ENCODE assay signal across 8 mouse cellular contexts in genomic region chr13:78197286-78197818, GRCm38 (mm10). TPM values are rescaled to one million over a fixed set of nuclear protein-coding genes. Genes with fewer than 3 reads are reported as not detected.
DNase-seq lines count a peak whose midpoint lies in the region; ATAC-seq and TF ChIP-seq lines count a peak whose summit lies in the region.

No protein-coding gene starts in this region.

- H3K9me3 ChIP-seq in embryonic facial prominence, embryonic 10.5 days = no peaks in the 10 kb centered on the region
- no peaks in the 10 kb centered on the region for H3K9me3 ChIP-seq in hindbrain, embryonic 15.5 days
- no peaks in the 10 kb centered on the region for H3K9me3 ChIP-seq in midbrain, postnatal 0 days (ENCODE audit: low read length)

- peak overlapping the region; percentile 74 for H3K4me2 ChIP-seq in hindbrain, embryonic 15.5 days
- H3K4me2 ChIP-seq in midbrain, postnatal 0 days (ENCODE audit: low read depth, low read length, poor library complexity, severe bottlenecking) = peak overlapping the region; percentile 83

- intact Hi-C loops in left cerebral cortex, adult 2 months (cut with DNase I) = no loop called here

- H3K27me3 ChIP-seq in embryonic facial prominence, embryonic 10.5 days (replicated peaks; ENCODE audit: low read depth, poor library complexity, severe bottlenecking) = peaks cover 32% of the 10 kb centered on the region
- H3K27me3 ChIP-seq in hindbrain, embryonic 15.5 days = no peaks in the 10 kb centered on the region
- H3K27me3 ChIP-seq in midbrain, postnatal 0 days (ENCODE audit: insufficient read depth, low read length) = no peaks in the 10 kb centered on the region

- H3K36me3 ChIP-seq in embryonic facial prominence, embryonic 10.5 days (replicated peaks) = peaks cover 39% of the 10 kb centered on the region
- H3K36me3 ChIP-seq in hindbrain, embryonic 15.5 days = no peaks in the 10 kb centered on the region
- peaks cover 5% of the 10 kb centered on the region; the same call in 1 of the 2 replicates for H3K36me3 ChIP-seq in midbrain, postnatal 0 days (ENCODE audit: insufficient read depth, low read length)

- TF ChIP-seq CTCF in left cerebral cortex, adult 2 months (IDR thresholded peaks at IDR 0.05) = no peak
- TF ChIP-seq CTCF in midbrain, postnatal 0 days (IDR thresholded peaks at IDR 0.05) = no peak

- H3K9ac ChIP-seq in hindbrain, embryonic 15.5 days = peak overlapping the region; percentile 100
- H3K9ac ChIP-seq in midbrain, postnatal 0 days (replicated peaks; ENCODE audit: low read length, poor library complexity, severe bottlenecking) = peak overlapping the region; percentile 85

- WGBS in embryonic facial prominence, embryonic 10.5 days = under 1% methylated on average over 9 of the region's 9 CpGs
- WGBS in hindbrain, embryonic 15.5 days = 2% methylated on average over 9 of the region's 9 CpGs
- WGBS in midbrain, postnatal 0 days = under 1% methylated on average over 9 of the region's 9 CpGs

- peak overlapping the region; percentile 83 for H3K4me3 ChIP-seq in left cerebral cortex, adult 2 months
- peak overlapping the region; percentile 90 for H3K4me3 ChIP-seq in embryonic facial prominence, embryonic 10.5 days
- peak overlapping the region; percentile 96 for H3K4me3 ChIP-seq in hindbrain, embryonic 15.5 days
- H3K4me3 ChIP-seq in midbrain, postnatal 0 days (ENCODE audit: low read depth, low read length) = peak overlapping the region; percentile 87

- H3K27ac ChIP-seq in left cerebral cortex, adult 2 months = peak overlapping the region; percentile 97
- H3K27ac ChIP-seq in embryonic facial prominence, embryonic 10.5 days (replicated peaks) = peak overlapping the region; percentile 100
- peak overlapping the region; percentile 100 for H3K27ac ChIP-seq in hindbrain, embryonic 15.5 days (replicated peaks)
- H3K27ac ChIP-seq in midbrain, postnatal 0 days (ENCODE audit: low read depth, low read length) = peak overlapping the region; percentile 96

- no peak for DNase-seq in left cerebral cortex, adult 2 months (ENCODE audit: extremely low spot score in 1 of 2, low spot score in 2 of 2)
- no peak for DNase-seq in left cerebral cortex, adult 9 months (ENCODE audit: low spot score in 2 of 2)
- DNase-seq in embryonic facial prominence, embryonic 10.5 days (ENCODE audit: low spot score) = no peak
- no peak for DNase-seq in midbrain, postnatal 0 days (ENCODE audit: low spot score)
- DNase-seq in thymus, postnatal 0 days (ENCODE audit: low spot score) = no peak
- no peak for DNase-seq in kidney, adult 9 months
- no peak for DNase-seq in testis, postnatal 14 days (ENCODE audit: low spot score)

- peaks cover 26% of the 10 kb centered on the region for H3K4me1 ChIP-seq in embryonic facial prominence, embryonic 10.5 days
- peaks cover 15% of the 10 kb centered on the region for H3K4me1 ChIP-seq in hindbrain, embryonic 15.5 days (replicated peaks)
- H3K4me1 ChIP-seq in midbrain, postnatal 0 days (ENCODE audit: insufficient read depth, low read length) = no peaks in the 10 kb centered on the region

- ATAC-seq in hindbrain, embryonic 15.5 days (ENCODE audit: low FRiP score, low read depth) = no peak
- ATAC-seq in midbrain, postnatal 0 days (ENCODE audit: low FRiP score) = no peak

RNA-seq across cellular contexts. Expression of gene Nr2f1, which starts 2.2 kb away (rescaled TPM):
- total RNA-seq in left cerebral cortex, adult 2 months (2021) = 100 to 1,000 TPM; 118 to 125 TPM
- 54.4 and 58.6 TPM in 2 replicates for polyA plus RNA-seq in embryonic facial prominence, embryonic 10.5 days (2016; fragmentation: Nextera tagmentation; extraction: Ambion mirVana)
- 51.8 and 57.4 TPM in 2 replicates for polyA plus RNA-seq in hindbrain, embryonic 15.5 days (2015; fragmentation: Nextera tagmentation; extraction: Ambion mirVana)
- 163 and 184 TPM in 2 replicates for total RNA-seq in midbrain, postnatal 0 days (2014; rRNA removed)
- 46.4 and 55.5 TPM in 2 replicates for polyA plus RNA-seq in midbrain, postnatal 0 days (2015; fragmentation: Nextera tagmentation; extraction: Ambion mirVana)
- 1.1 and 1.5 TPM in 2 replicates for polyA plus RNA-seq in thymus, postnatal 0 days (2015; fragmentation: Nextera tagmentation; extraction: Ambion mirVana)

Comparison
In these comparisons a context has a peak if more than half of its experiments do, and no peak if none do; other contexts are left out.
1. RNA of gene Nr2f1, which starts 2.2 kb away (polyA plus RNA-seq): 51.8 to 57.4 TPM in hindbrain, embryonic 15.5 days, 46.4 to 55.5 TPM in midbrain, postnatal 0 days and 54.4 to 58.6 TPM in embryonic facial prominence, embryonic 10.5 days; 1.1 to 1.5 TPM in thymus, postnatal 0 days; every median in the first group is over 10 times any median in the second.
2. Peak in every context shown above with its lines, with median percentiles within 50 percentile points of each other: H3K27ac ChIP-seq and H3K4me3 ChIP-seq.